Mouse (Mus musculus): Measurements from ENCODE around the gene Myom3. TPM values are rescaled to one million over a fixed set of nuclear protein-coding genes. Genes with fewer than 3 reads are reported as not detected.

Gene Myom3
- total and polyA plus RNA-seq, 3 experiments, result 0.61 to 1.5 (median 1.4) TPM

- Histone ChIP-seq H3K4me3 (no peak overlapping the region), H3K27ac (no peak overlapping the region), H3K4me1 (ENCODE audit: control insufficient read depth, insufficient read depth, low read length) (0 out of 2 replicates have a peak, but pooled peaks cover 1% of the 10 kb centered on the region), H3K36me3 (ENCODE audit: control insufficient read depth, insufficient read depth, low read length) (no peaks in the 10 kb centered on the region), H3K9ac (ENCODE audit: low read depth, low read length) (no peak overlapping the region), H3K27me3 (ENCODE audit: control insufficient read depth, insufficient read depth, low read length) (no peaks in the 10 kb centered on the region), H3K79me2 (replicated peaks; ENCODE audit: control insufficient read depth, insufficient read depth, low read length) (no peaks in the 10 kb centered on the region)
- DNase-seq, result no peak
- 97% methylated on average over 3 of the region's 3 CpGs for WGBS
- no peak for TF ChIP-seq EP300 (IDR thresholded peaks at IDR 0.05; ENCODE audit: insufficient read depth, low read depth, low read length)
- TF ChIP-seq POLR2A (IDR thresholded peaks at IDR 0.05; ENCODE audit: insufficient read depth, low read depth, low read length), result no peak
- no peak for TF ChIP-seq CTCF (IDR thresholded peaks at IDR 0.05)
- intact Hi-C loops (cut with DNase I), result loop anchor here (5.0 kb wide), 1 partner anchor 59 kb away; no protein-coding TSS in a partner anchor
Measured at GRCm38 (mm10) chr4:135818366-135818765, 58.9 kb downstream of the Myom3 start.

GRCm38 (mm10) chr4:135819826-135820526, 60.5 kb downstream of the Myom3 start:
- peak overlapping the region; percentile 61; the same call in 1 of the 2 replicates for H3K27ac ChIP-seq

GRCm38 (mm10) chr4:135821772-135822171, 62.3 kb downstream of the Myom3 start:
- Histone ChIP-seq H3K79me2 (replicated peaks; ENCODE audit: control insufficient read depth, insufficient read depth, low read length) (no peaks in the 10 kb centered on the region), H3K9ac (ENCODE audit: low read depth, low read length) (no peak overlapping the region), H3K4me3 (no peak overlapping the region), H3K36me3 (ENCODE audit: control insufficient read depth, insufficient read depth, low read length) (no peaks in the 10 kb centered on the region), H3K4me1 (ENCODE audit: control insufficient read depth, insufficient read depth, low read length) (0 out of 2 replicates have a peak, but pooled peaks cover 1% of the 10 kb centered on the region), H3K27ac (no peak overlapping the region), H3K27me3 (ENCODE audit: control insufficient read depth, insufficient read depth, low read length) (no peaks in the 10 kb centered on the region)
- WGBS, result 91% methylated on average over 4 of the region's 4 CpGs
- intact Hi-C loops (cut with DNase I), result no loop called here
- no peak for DNase-seq
- TF ChIP-seq EP300 (IDR thresholded peaks at IDR 0.05; ENCODE audit: insufficient read depth, low read depth, low read length), result no peak
- TF ChIP-seq POLR2A (IDR thresholded peaks at IDR 0.05; ENCODE audit: insufficient read depth, low read depth, low read length), result no peak
- TF ChIP-seq CTCF (IDR thresholded peaks at IDR 0.05), result no peak

More at GRCm38 (mm10) chr4:135819826-135820526, 60.5 kb downstream of the Myom3 start:
- Histone ChIP-seq H3K79me2 (replicated peaks; ENCODE audit: control insufficient read depth, insufficient read depth, low read length) (no peaks in the 10 kb centered on the region), H3K4me1 (ENCODE audit: control insufficient read depth, insufficient read depth, low read length) (0 out of 2 replicates have a peak, but pooled peaks cover 1% of the 10 kb centered on the region), H3K9ac (ENCODE audit: low read depth, low read length) (no peak overlapping the region), H3K27me3 (ENCODE audit: control insufficient read depth, insufficient read depth, low read length) (no peaks in the 10 kb centered on the region), H3K4me3 (no peak overlapping the region), H3K36me3 (ENCODE audit: control insufficient read depth, insufficient read depth, low read length) (no peaks in the 10 kb centered on the region)
- TF ChIP-seq EP300 (IDR thresholded peaks at IDR 0.05; ENCODE audit: insufficient read depth, low read depth, low read length) (no peak), POLR2A (IDR thresholded peaks at IDR 0.05; ENCODE audit: insufficient read depth, low read depth, low read length) (no peak), CTCF (IDR thresholded peaks at IDR 0.05) (no peak)
- DNase-seq, result peak; percentile 54 to 62
- intact Hi-C loops (cut with DNase I), result loop anchor here (5.0 kb wide), 1 partner anchor 57 kb away; no protein-coding TSS in a partner anchor
- 44% methylated on average over 17 of the region's 17 CpGs for WGBS

- H3K27ac ChIP-seq, result no peak overlapping the region
- no peaks in the 10 kb centered on the region for H3K79me2 ChIP-seq (replicated peaks; ENCODE audit: control insufficient read depth, insufficient read depth, low read length)
- DNase-seq, result no peak
- intact Hi-C loops (cut with DNase I), result no loop called here
- WGBS, result 67% methylated on average over 2 of the region's 2 CpGs
- 0 out of 2 replicates have a peak, but pooled peaks cover 1% of the 10 kb centered on the region for H3K4me1 ChIP-seq (ENCODE audit: control insufficient read depth, insufficient read depth, low read length)
- no peaks in the 10 kb centered on the region for H3K27me3 ChIP-seq (ENCODE audit: control insufficient read depth, insufficient read depth, low read length)
- no peaks in the 10 kb centered on the region for H3K36me3 ChIP-seq (ENCODE audit: control insufficient read depth, insufficient read depth, low read length)
- no peak for TF ChIP-seq POLR2A (IDR thresholded peaks at IDR 0.05; ENCODE audit: insufficient read depth, low read depth, low read length)
- no peak for TF ChIP-seq EP300 (IDR thresholded peaks at IDR 0.05; ENCODE audit: insufficient read depth, low read depth, low read length)
- TF ChIP-seq CTCF (IDR thresholded peaks at IDR 0.05), result peak; percentile 58
- no peak overlapping the region for H3K4me3 ChIP-seq
- no peak overlapping the region for H3K9ac ChIP-seq (ENCODE audit: low read depth, low read length)
Measured at GRCm38 (mm10) chr4:135823298-135823697, 63.8 kb downstream of the Myom3 start.

GRCm38 (mm10) chr4:135824254-135824653, 64.7 kb downstream of the Myom3 start:
- no peak overlapping the region for H3K27ac ChIP-seq
- intact Hi-C loops (cut with DNase I), result no loop called here
- WGBS, result 64% methylated on average over 8 of the region's 8 CpGs
- TF ChIP-seq POLR2A (IDR thresholded peaks at IDR 0.05; ENCODE audit: insufficient read depth, low read depth, low read length) (no peak), CTCF (IDR thresholded peaks at IDR 0.05) (no peak)
- peaks cover 7% of the 10 kb centered on the region for H3K4me1 ChIP-seq (ENCODE audit: control insufficient read depth, insufficient read depth, low read length)
- no peak for DNase-seq
- no peaks in the 10 kb centered on the region for H3K27me3 ChIP-seq (ENCODE audit: control insufficient read depth, insufficient read depth, low read length)
- H3K9ac ChIP-seq (ENCODE audit: low read depth, low read length), result no peak overlapping the region
- no peak overlapping the region for H3K4me3 ChIP-seq
- H3K36me3 ChIP-seq (ENCODE audit: control insufficient read depth, insufficient read depth, low read length), result peaks cover 3% of the 10 kb centered on the region; the same call in 1 of the 2 replicates
- no peaks in the 10 kb centered on the region for H3K79me2 ChIP-seq (replicated peaks; ENCODE audit: control insufficient read depth, insufficient read depth, low read length)

GRCm38 (mm10) chr4:135828491-135828890, 69.0 kb downstream of the Myom3 start:
- Histone ChIP-seq H3K9ac (ENCODE audit: low read depth, low read length) (peak overlapping the region; percentile 31), H3K36me3 (ENCODE audit: control insufficient read depth, insufficient read depth, low read length) (peaks cover 3% of the 10 kb centered on the region; the same call in 1 of the 2 replicates), H3K79me2 (replicated peaks; ENCODE audit: control insufficient read depth, insufficient read depth, low read length) (no peaks in the 10 kb centered on the region), H3K27me3 (ENCODE audit: control insufficient read depth, insufficient read depth, low read length) (no peaks in the 10 kb centered on the region), H3K4me1 (ENCODE audit: control insufficient read depth, insufficient read depth, low read length) (peaks cover 10% of the 10 kb centered on the region), H3K4me3 (no peak overlapping the region), H3K27ac (peak overlapping the region; percentile 82)
- intact Hi-C loops (cut with DNase I), result no loop called here
- TF ChIP-seq POLR2A (IDR thresholded peaks at IDR 0.05; ENCODE audit: insufficient read depth, low read depth, low read length) (peak; percentile 34; the same call in 1 of the 2 replicates), EP300 (IDR thresholded peaks at IDR 0.05; ENCODE audit: insufficient read depth, low read depth, low read length) (no peak)
- WGBS, result 8% methylated on average over 11 of the region's 11 CpGs
- peak; percentile 74 to 83 for DNase-seq

Measured in heart, adult 2 months (tissue).